Mouse (Mus musculus): ENCODE data around the gene Olfm4.

DNA sequence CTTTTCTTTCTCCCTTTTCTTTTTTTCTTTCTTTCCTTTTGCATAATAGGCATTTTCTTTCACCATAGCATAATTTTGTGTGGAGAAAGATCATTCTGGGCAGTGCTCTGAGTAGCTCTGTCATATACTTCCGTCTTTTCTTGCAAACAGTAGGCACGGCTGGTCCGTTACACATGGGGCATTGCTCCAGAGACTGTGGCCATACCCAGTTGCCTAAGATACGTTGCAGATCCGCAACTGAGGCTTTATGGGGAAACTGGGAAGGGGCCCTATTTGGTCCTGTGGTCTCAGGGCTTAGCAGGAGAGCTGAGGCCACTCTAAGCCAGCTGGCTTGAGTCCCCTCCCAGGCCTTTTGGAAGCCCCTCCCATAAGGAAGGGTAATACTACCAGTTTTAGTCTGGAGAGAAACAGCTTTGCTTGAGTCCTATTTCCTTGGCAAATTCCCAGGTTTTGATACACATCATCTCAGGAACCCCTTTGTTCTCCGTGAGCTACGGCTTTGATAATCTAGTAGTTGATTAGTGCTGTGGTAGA is 1.3 kb downstream of the Olfm4 start:
- TF ChIP-seq GATA1 (IDR thresholded peaks at IDR 0.05; ENCODE audit: borderline replicate concordance, low read length): no peak
- no peak for TF ChIP-seq FLI1 (IDR thresholded peaks at IDR 0.05; ENCODE audit: low read length)
